Mouse (Mus musculus): ENCODE data around the gene A830018L16Rik. TPM values are rescaled to one million over a fixed set of nuclear protein-coding genes. Genes with fewer than 3 reads are reported as not detected.

The A830018L16Rik gene
- polyA plus RNA-seq, 1 experiment from 2014 or later = 13.5 TPM

- H3K4me3 ChIP-seq (replicated peaks; ENCODE audit: low read length) = no peak overlapping the region
- H3K9ac ChIP-seq = no peak overlapping the region
- DNase-seq (ENCODE audit: low spot score) (no peak), ATAC-seq (ENCODE audit: low FRiP score) (no peak)
- no peak overlapping the region for H3K4me2 ChIP-seq (replicated peaks)
- 0 out of 2 replicates have a peak, but pooled peaks cover 3% of the 10 kb centered on the region for H3K4me1 ChIP-seq (replicated peaks; ENCODE audit: control insufficient read depth, insufficient read depth, low read length)
- no peaks in the 10 kb centered on the region for H3K9me3 ChIP-seq (ENCODE audit: control insufficient read depth, low read length)
- H3K27ac ChIP-seq = no peak overlapping the region
- H3K36me3 ChIP-seq (replicated peaks; ENCODE audit: control insufficient read depth, insufficient read depth) = no peaks in the 10 kb centered on the region
- no peaks in the 10 kb centered on the region for H3K27me3 ChIP-seq (ENCODE audit: control insufficient read depth, insufficient read depth, low read length)
These were observed 336.2 kb downstream of the A830018L16Rik start for GRCm38 (mm10) chr1:11750065-11750464.

- Histone ChIP-seq H3K27me3 (ENCODE audit: control insufficient read depth, insufficient read depth, low read length) (no peaks in the 10 kb centered on the region), H3K4me2 (replicated peaks) (no peak overlapping the region), H3K4me3 (replicated peaks; ENCODE audit: low read length) (no peak overlapping the region), H3K9ac (no peak overlapping the region), H3K27ac (no peak overlapping the region), H3K9me3 (ENCODE audit: control insufficient read depth, low read length) (no peaks in the 10 kb centered on the region), H3K4me1 (replicated peaks; ENCODE audit: control insufficient read depth, insufficient read depth, low read length) (0 out of 2 replicates have a peak, but pooled peaks cover 3% of the 10 kb centered on the region), H3K36me3 (replicated peaks; ENCODE audit: control insufficient read depth, insufficient read depth) (no peaks in the 10 kb centered on the region)
- 72% methylated on average over 2 of the region's 2 CpGs for whole genome bisulfite sequencing
- ATAC-seq (ENCODE audit: low FRiP score) (no peak), DNase-seq (ENCODE audit: low spot score) (no peak)
These were observed 336.7 kb downstream of the A830018L16Rik start for GRCm38 (mm10) chr1:11750607-11751006.

GRCm38 (mm10) chr1:11751996-11752395 is 338.1 kb downstream of the A830018L16Rik start:
- Histone ChIP-seq H3K4me1 (replicated peaks; ENCODE audit: control insufficient read depth, insufficient read depth, low read length) (0 out of 2 replicates have a peak, but pooled peaks cover 3% of the 10 kb centered on the region), H3K27me3 (ENCODE audit: control insufficient read depth, insufficient read depth, low read length) (no peaks in the 10 kb centered on the region), H3K36me3 (replicated peaks; ENCODE audit: control insufficient read depth, insufficient read depth) (no peaks in the 10 kb centered on the region), H3K27ac (no peak overlapping the region), H3K9me3 (ENCODE audit: control insufficient read depth, low read length) (no peaks in the 10 kb centered on the region), H3K4me3 (replicated peaks; ENCODE audit: low read length) (no peak overlapping the region), H3K9ac (no peak overlapping the region), H3K4me2 (replicated peaks) (no peak overlapping the region)
- DNase-seq (ENCODE audit: low spot score) = no peak
- no peak for ATAC-seq (ENCODE audit: low FRiP score)

GRCm38 (mm10) chr1:11788264-11788663 is 374.4 kb downstream of the A830018L16Rik start:
- no peak overlapping the region for H3K4me2 ChIP-seq (replicated peaks)
- ATAC-seq (ENCODE audit: low FRiP score) (no peak), DNase-seq (ENCODE audit: low spot score) (no peak)
- no peaks in the 10 kb centered on the region for H3K27me3 ChIP-seq (ENCODE audit: control insufficient read depth, insufficient read depth, low read length)
- no peak overlapping the region for H3K27ac ChIP-seq
- no peaks in the 10 kb centered on the region for H3K36me3 ChIP-seq (replicated peaks; ENCODE audit: control insufficient read depth, insufficient read depth)
- H3K4me1 ChIP-seq (replicated peaks; ENCODE audit: control insufficient read depth, insufficient read depth, low read length) = no peaks in the 10 kb centered on the region
- no peak overlapping the region for H3K4me3 ChIP-seq (replicated peaks; ENCODE audit: low read length)
- no peaks in the 10 kb centered on the region for H3K9me3 ChIP-seq (ENCODE audit: control insufficient read depth, low read length)
- WGBS = 78% methylated on average over 1 of the region's 1 CpGs
- no peak overlapping the region for H3K9ac ChIP-seq

- Histone ChIP-seq H3K4me3 (replicated peaks; ENCODE audit: low read length) (no peak overlapping the region), H3K4me1 (replicated peaks; ENCODE audit: control insufficient read depth, insufficient read depth, low read length) (no peaks in the 10 kb centered on the region), H3K36me3 (replicated peaks; ENCODE audit: control insufficient read depth, insufficient read depth) (no peaks in the 10 kb centered on the region), H3K9me3 (ENCODE audit: control insufficient read depth, low read length) (no peaks in the 10 kb centered on the region), H3K27me3 (ENCODE audit: control insufficient read depth, insufficient read depth, low read length) (no peaks in the 10 kb centered on the region), H3K27ac (no peak overlapping the region), H3K9ac (no peak overlapping the region), H3K4me2 (replicated peaks) (no peak overlapping the region)
- DNase-seq (ENCODE audit: low spot score) (no peak), ATAC-seq (ENCODE audit: low FRiP score) (no peak)
- WGBS = 65% methylated on average over 2 of the region's 2 CpGs
These were observed 378.9 kb downstream of the A830018L16Rik start for GRCm38 (mm10) chr1:11792820-11793219.

- ATAC-seq (ENCODE audit: low FRiP score) (no peak), DNase-seq (ENCODE audit: low spot score) (no peak)
- H3K4me2 ChIP-seq (replicated peaks) = no peak overlapping the region
- WGBS = 79% methylated on average over 2 of the region's 2 CpGs
- no peak overlapping the region for H3K9ac ChIP-seq
- H3K27me3 ChIP-seq (ENCODE audit: control insufficient read depth, insufficient read depth, low read length) = no peaks in the 10 kb centered on the region
- H3K9me3 ChIP-seq (ENCODE audit: control insufficient read depth, low read length) = no peaks in the 10 kb centered on the region
- no peaks in the 10 kb centered on the region for H3K36me3 ChIP-seq (replicated peaks; ENCODE audit: control insufficient read depth, insufficient read depth)
- H3K4me1 ChIP-seq (replicated peaks; ENCODE audit: control insufficient read depth, insufficient read depth, low read length) = no peaks in the 10 kb centered on the region
- no peak overlapping the region for H3K27ac ChIP-seq
- H3K4me3 ChIP-seq (replicated peaks; ENCODE audit: low read length) = no peak overlapping the region
These were observed 381.8 kb downstream of the A830018L16Rik start for GRCm38 (mm10) chr1:11795666-11796065.

- no peak overlapping the region for H3K4me3 ChIP-seq (replicated peaks; ENCODE audit: low read length)
- no peak overlapping the region for H3K4me2 ChIP-seq (replicated peaks)
- H3K4me1 ChIP-seq (replicated peaks; ENCODE audit: control insufficient read depth, insufficient read depth, low read length) = no peaks in the 10 kb centered on the region
- no peak for DNase-seq (ENCODE audit: low spot score)
- WGBS = 69% methylated on average over 4 of the region's 4 CpGs
- H3K36me3 ChIP-seq (replicated peaks; ENCODE audit: control insufficient read depth, insufficient read depth) = no peaks in the 10 kb centered on the region
- no peaks in the 10 kb centered on the region for H3K9me3 ChIP-seq (ENCODE audit: control insufficient read depth, low read length)
- no peak overlapping the region for H3K9ac ChIP-seq
- H3K27ac ChIP-seq = no peak overlapping the region
- H3K27me3 ChIP-seq (ENCODE audit: control insufficient read depth, insufficient read depth, low read length) = no peaks in the 10 kb centered on the region
- no peak for ATAC-seq (ENCODE audit: low FRiP score)
These were observed 458.9 kb downstream of the A830018L16Rik start for GRCm38 (mm10) chr1:11872847-11873246.

- Histone ChIP-seq H3K9ac (no peak overlapping the region), H3K27ac (no peak overlapping the region), H3K27me3 (ENCODE audit: control insufficient read depth, insufficient read depth, low read length) (no peaks in the 10 kb centered on the region), H3K9me3 (ENCODE audit: control insufficient read depth, low read length) (no peaks in the 10 kb centered on the region), H3K4me2 (replicated peaks) (no peak overlapping the region), H3K4me1 (replicated peaks; ENCODE audit: control insufficient read depth, insufficient read depth, low read length) (no peaks in the 10 kb centered on the region), H3K4me3 (replicated peaks; ENCODE audit: low read length) (no peak overlapping the region), H3K36me3 (replicated peaks; ENCODE audit: control insufficient read depth, insufficient read depth) (no peaks in the 10 kb centered on the region)
- ATAC-seq (ENCODE audit: low FRiP score) = no peak
- WGBS = 75% methylated on average over 1 of the region's 1 CpGs
- DNase-seq (ENCODE audit: low spot score) = no peak
These were observed 459.7 kb downstream of the A830018L16Rik start for GRCm38 (mm10) chr1:11873573-11873972.

GRCm38 (mm10) chr1:11881706-11882105 is 467.8 kb downstream of the A830018L16Rik start:
- DNase-seq (ENCODE audit: low spot score) (no peak), ATAC-seq (ENCODE audit: low FRiP score) (no peak)
- Histone ChIP-seq H3K4me3 (replicated peaks; ENCODE audit: low read length) (no peak overlapping the region), H3K27me3 (ENCODE audit: control insufficient read depth, insufficient read depth, low read length) (no peaks in the 10 kb centered on the region), H3K9me3 (ENCODE audit: control insufficient read depth, low read length) (no peaks in the 10 kb centered on the region), H3K36me3 (replicated peaks; ENCODE audit: control insufficient read depth, insufficient read depth) (no peaks in the 10 kb centered on the region), H3K27ac (no peak overlapping the region), H3K4me1 (replicated peaks; ENCODE audit: control insufficient read depth, insufficient read depth, low read length) (no peaks in the 10 kb centered on the region), H3K9ac (no peak overlapping the region), H3K4me2 (replicated peaks) (no peak overlapping the region)
- WGBS = 57% methylated on average over 2 of the region's 2 CpGs

GRCm38 (mm10) chr1:11895715-11896114 is 481.8 kb downstream of the A830018L16Rik start:
- WGBS = 56% methylated on average over 3 of the region's 3 CpGs
- no peak for ATAC-seq (ENCODE audit: low FRiP score)
- peak; percentile 24 for DNase-seq (ENCODE audit: low spot score)

More at GRCm38 (mm10) chr1:11895715-11896114, 481.8 kb downstream of the A830018L16Rik start:
- Histone ChIP-seq H3K9ac (no peak overlapping the region), H3K4me3 (replicated peaks; ENCODE audit: low read length) (no peak overlapping the region), H3K4me1 (replicated peaks; ENCODE audit: control insufficient read depth, insufficient read depth, low read length) (no peaks in the 10 kb centered on the region), H3K27me3 (ENCODE audit: control insufficient read depth, insufficient read depth, low read length) (no peaks in the 10 kb centered on the region), H3K27ac (no peak overlapping the region), H3K36me3 (replicated peaks; ENCODE audit: control insufficient read depth, insufficient read depth) (no peaks in the 10 kb centered on the region), H3K4me2 (replicated peaks) (no peak overlapping the region), H3K9me3 (ENCODE audit: control insufficient read depth, low read length) (no peaks in the 10 kb centered on the region)
